Mouse (Mus musculus) spleen, adult 18-20 months (tissue): ENCODE data around the gene Lcn10.
A peak's percentile ranks its signal among the peaks of the same experiment; 100 is the strongest.
"Not testable (repeated sequence)": the region's sequence is repeated elsewhere in the genome, so short reads cannot be mapped to it uniquely, and the experiment has no call there.

ENCODE experiments used
- DNase-seq, 2 experiments: peaks; one replicate each; pipeline ENCODE4 v3.0.0; 2022; ENCODE audit warnings: mixed read lengths in 2 of 2

The Lcn10 gene

GRCm38 (mm10) chr2:25708121-25708520 lies 25.6 kb downstream of the Lcn10 start:
- peak; percentile 18 to 38 for DNase-seq

- not testable (repeated sequence) for DNase-seq
Observed at GRCm38 (mm10) chr2:25709056-25709455, 26.5 kb downstream of the Lcn10 start.

GRCm38 (mm10) chr2:25709791-25710190 lies 27.3 kb downstream of the Lcn10 start:
- not testable (repeated sequence) for DNase-seq

GRCm38 (mm10) chr2:25711641-25712040 lies 29.1 kb downstream of the Lcn10 start:
- DNase-seq = not testable (repeated sequence)

- no peak for DNase-seq
Observed at GRCm38 (mm10) chr2:25717222-25717621, 34.7 kb downstream of the Lcn10 start.

GRCm38 (mm10) chr2:25733199-25733930 lies 50.8 kb downstream of the Lcn10 start:
- no peak for DNase-seq
